Mouse (Mus musculus): ENCODE measurements around the gene Pbx1.

GRCm38 (mm10) chr1:168342269-168342668, 89.8 kb downstream of the Pbx1 start:
- TF ChIP-seq CTCF (IDR thresholded peaks at IDR 0.05; ENCODE audit: low read depth, low read length) (no peak), POLR2A (IDR thresholded peaks at IDR 0.05; ENCODE audit: extremely low read depth, insufficient read depth, low read length) (no peak)
